Mouse (Mus musculus) E14TG2a.4 (cell line): Measurements from ENCODE around the gene Zfp800.

Experiments used
- CTCF ChIP-seq: conservative IDR thresholded peaks from 2 replicates; pipeline ENCODE4 v1.5.1; 2014; ENCODE audit warnings: low read length
- NANOG ChIP-seq: IDR thresholded peaks from 2 replicates; pipeline ENCODE4 v1.6.1; 2014; ENCODE audit warnings: borderline replicate concordance, low read length, mixed read lengths
- POU5F1 ChIP-seq: IDR thresholded peaks from 2 replicates; pipeline ENCODE4 v1.6.1; 2014; ENCODE audit warnings: low read length, borderline replicate concordance

DNA sequence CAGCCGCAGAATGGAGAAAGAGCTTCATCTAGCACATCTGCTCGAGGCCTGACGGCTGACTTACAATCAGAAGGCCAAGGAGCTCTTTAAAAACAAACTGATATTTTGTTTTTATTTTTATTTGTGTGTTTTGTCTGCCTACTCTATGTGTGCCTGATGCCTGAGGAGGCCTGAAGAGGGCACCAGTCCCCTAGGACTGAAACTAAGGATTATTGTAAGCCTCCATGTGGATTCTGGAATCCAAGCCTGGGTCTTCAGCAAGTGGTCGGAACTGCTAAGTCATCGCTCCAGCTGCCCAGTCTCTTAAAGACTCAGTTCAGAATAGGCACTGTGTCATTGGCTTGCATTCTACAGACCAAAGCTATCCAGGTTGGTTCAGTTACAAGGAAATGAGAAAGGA lies 58.4 kb downstream of the Zfp800 start:
- no peak for TF ChIP-seq CTCF
- TF ChIP-seq POU5F1 = no peak
- no peak for TF ChIP-seq NANOG
